ENCODE assay signal across 39 mouse cellular contexts in genomic region chr1:63805095-63805494, GRCm38 (mm10). TPM values are rescaled to one million over a fixed set of nuclear protein-coding genes. Genes with fewer than 3 reads are reported as not detected.
"Had no signal": no experiment of that assay in that cellular context is flagged by ENCODE, and none has a peak within 500 bp of the region (broad histone marks: within the 10 kb centered on the region; RNA-seq: fewer than 3 reads in every experiment).

No protein-coding gene starts in this region.

- H3K36me3 ChIP-seq: limb, embryonic 10.5 days; limb, embryonic 12.5 days; limb, embryonic 13.5 days; limb, embryonic 15.5 days; liver, embryonic 12.5 days; liver, embryonic 13.5 days; liver, embryonic 15.5 days; lung, embryonic 15.5 days; midbrain, embryonic 10.5 days; midbrain, embryonic 12.5 days; neural tube, embryonic 12.5 days had no signal

- H3K27me3 ChIP-seq: limb, embryonic 13.5 days; limb, embryonic 15.5 days; liver, embryonic 12.5 days; liver, embryonic 13.5 days; liver, embryonic 15.5 days; lung, embryonic 15.5 days; megakaryocyte, embryonic 14.5 days; midbrain, embryonic 12.5 days; neural tube, embryonic 12.5 days had no signal

- DNase-seq: left cerebral cortex, postnatal 4 days; liver; liver, embryonic 13.5 days; liver, postnatal 0 days; lung, adult 18-20 months; lung, adult 2 months; lung, embryonic 14.5 days; lung, postnatal 10 days; lung, postnatal 14 days; lung, postnatal 36 days; lung, postnatal 4 days; midbrain, embryonic 14.5 days had no signal

- H3K4me1 ChIP-seq: limb, embryonic 15.5 days; liver, embryonic 12.5 days; liver, embryonic 13.5 days; liver, embryonic 15.5 days; lung, embryonic 15.5 days; megakaryocyte, embryonic 14.5 days; midbrain, embryonic 10.5 days; midbrain, embryonic 12.5 days; neural tube, embryonic 12.5 days had no signal

- H3K27ac ChIP-seq: limb, embryonic 10.5 days; limb, embryonic 12.5 days; limb, embryonic 13.5 days; limb, embryonic 15.5 days; liver, embryonic 12.5 days; liver, embryonic 13.5 days; liver, embryonic 14.5 days; liver, embryonic 15.5 days; lung, embryonic 15.5 days; macrophage; midbrain, embryonic 10.5 days; midbrain, embryonic 12.5 days; neural tube, embryonic 12.5 days had no signal

- ATAC-seq: liver, embryonic 12.5 days; liver, postnatal 0 days; lung, postnatal 0 days; midbrain, embryonic 16.5 days had no signal

- H3K4me3 ChIP-seq: limb, embryonic 10.5 days; limb, embryonic 12.5 days; limb, embryonic 13.5 days; limb, embryonic 15.5 days; liver, embryonic 12.5 days; liver, embryonic 13.5 days; liver, embryonic 15.5 days; lung, embryonic 15.5 days; megakaryocyte, embryonic 14.5 days; midbrain, embryonic 10.5 days; midbrain, embryonic 12.5 days; myocyte; neural tube, embryonic 12.5 days had no signal

- H3K9ac ChIP-seq: limb, embryonic 12.5 days; limb, embryonic 13.5 days; limb, embryonic 15.5 days; liver, embryonic 12.5 days; liver, embryonic 13.5 days; liver, embryonic 14.5 days; liver, embryonic 15.5 days; liver, postnatal 0 days; lung, embryonic 14.5 days; lung, embryonic 15.5 days; midbrain, embryonic 12.5 days; neural tube, embryonic 12.5 days had no signal

- H3K4me2 ChIP-seq: limb, embryonic 12.5 days; limb, embryonic 13.5 days; limb, embryonic 15.5 days; liver, embryonic 11.5 days; liver, embryonic 12.5 days; liver, embryonic 13.5 days; liver, embryonic 15.5 days; lung, embryonic 14.5 days; lung, embryonic 15.5 days; midbrain, embryonic 11.5 days; midbrain, embryonic 12.5 days; neural tube, embryonic 12.5 days had no signal

- H3K9me3 ChIP-seq: limb, embryonic 10.5 days; limb, embryonic 12.5 days; limb, embryonic 13.5 days; limb, embryonic 15.5 days; liver, embryonic 12.5 days; liver, embryonic 13.5 days; liver, embryonic 15.5 days; lung, embryonic 15.5 days; megakaryocyte, embryonic 14.5 days; midbrain, embryonic 10.5 days; midbrain, embryonic 12.5 days; neural tube, embryonic 12.5 days had no signal

RNA-seq across cellular contexts. Expression of gene 4933402D24Rik, which starts 36.0 kb away (rescaled TPM):
- total RNA-seq: left cerebral cortex, postnatal 25 days; liver, adult 2 months; megakaryocyte progenitor cell, adult 5-6 weeks; megakaryocyte, adult 5-6 weeks; megakaryocyte-erythroid progenitor cell, adult 5-6 weeks; midbrain, postnatal 0 days; monocyte, adult 5-6 weeks had no signal
- polyA plus RNA-seq: liver, adult 2 months; liver, embryonic 11.5 days; liver, embryonic 12.5 days; liver, embryonic 13.5 days; liver, embryonic 14.5 days; liver, embryonic 15.5 days; liver, embryonic 16.5 days; liver, postnatal 0 days; lung, adult 2 months; lung, embryonic 14.5 days; lung, embryonic 15.5 days; lung, embryonic 16.5 days; lung, postnatal 0 days; macrophage had no signal
